Mouse (Mus musculus) lung, adult 2 months (tissue): ENCODE measurements around the gene Srp54b.
"Not testable (repeated sequence)": the region's sequence is repeated elsewhere in the genome, so short reads cannot be mapped to it uniquely, and the experiment has no call there.

ENCODE experiments used
- CTCF ChIP-seq: fragments of 200-500 bp; IDR thresholded peaks from 2 replicates; pipeline ENCODE4 v1.5.1; 2011; ENCODE audit warnings: mild to moderate bottlenecking, low read length, control low read depth; ENCODE audit not compliant: insufficient read depth
- POLR2A ChIP-seq: fragments of 200-500 bp; IDR thresholded peaks from 2 replicates; pipeline ENCODE4 v1.6.1; 2011; ENCODE audit warnings: low read depth, mild to moderate bottlenecking, control low read depth, low read length, borderline replicate concordance; ENCODE audit errors: extremely low read depth

GRCm38 (mm10) chr12:55199799-55200198, 44.9 kb downstream of the Srp54b start:
- not testable (repeated sequence) for TF ChIP-seq POLR2A, CTCF
